Mouse (Mus musculus) liver, adult 2 months (tissue): Measurements from ENCODE around the gene Dapk2. TPM values are rescaled to one million over a fixed set of nuclear protein-coding genes. Genes with fewer than 3 reads are reported as not detected.

Experiments
- DNase-seq: peaks from one replicate; pipeline ENCODE4 v3.0.0-alpha.2; 2011; ENCODE audit warnings: low read depth, low spot score; ENCODE audit errors: extremely low read depth
- H3K27ac ChIP-seq: fragments of 200-500 bp; replicated peaks from 2 replicates; pipeline ENCODE4 v1.5.1; 2012; ENCODE audit warnings: low read depth, mild to moderate bottlenecking, control low read depth, inconsistent platforms, low read length; ENCODE audit not compliant: insufficient read depth
- H3K27me3 ChIP-seq: fragments of 200-500 bp; 2 replicates; pipeline ENCODE4 v1.6.1; 2012; ENCODE audit warnings: mild to moderate bottlenecking, moderate library complexity, low read length, inconsistent platforms; ENCODE audit not compliant: control insufficient read depth, insufficient read depth
- H3K36me3 ChIP-seq: fragments of 200-500 bp; 2 replicates; pipeline ENCODE4 v1.6.1; 2012; ENCODE audit warnings: low read length, inconsistent platforms; ENCODE audit not compliant: control insufficient read depth, insufficient read depth
- H3K4me1 ChIP-seq: fragments of 200-500 bp; 2 replicates; pipeline ENCODE4 v1.6.1; 2011; ENCODE audit warnings: low read length; ENCODE audit not compliant: control insufficient read depth, insufficient read depth
- H3K4me3 ChIP-seq: fragments of 200-500 bp; 2 replicates; pipeline ENCODE4 v1.5.1; 2011; ENCODE audit warnings: low read depth, mild to moderate bottlenecking, control low read depth, low read length, moderate library complexity; ENCODE audit not compliant: insufficient read depth
- H3K79me2 ChIP-seq: fragments of 200-500 bp; 2 replicates; pipeline ENCODE4 v1.6.1; 2012; ENCODE audit warnings: inconsistent platforms, mild to moderate bottlenecking, low read length, moderate library complexity; ENCODE audit not compliant: control insufficient read depth, insufficient read depth
- H3K9ac ChIP-seq: fragments of 200-500 bp; 2 replicates; pipeline ENCODE4 v1.6.1; 2012; ENCODE audit warnings: low read depth, mild to moderate bottlenecking, control low read depth, inconsistent platforms, low read length
- CTCF ChIP-seq: fragments of 200-500 bp; IDR thresholded peaks from 2 replicates; pipeline ENCODE4 v1.5.1; 2011; ENCODE audit warnings: low read depth, low read length, control low read depth
- POLR2A ChIP-seq: fragments of 200-500 bp; IDR thresholded peaks from 2 replicates; pipeline ENCODE4 v1.6.1; 2011; ENCODE audit warnings: low read length, control low read depth; ENCODE audit not compliant: insufficient read depth; ENCODE audit errors: extremely low read depth
- WGBS: fragments of 180-500 bp; shearing (Covaris S2); methylation state at CpG from one replicate; pipeline ENCODE4 v1.1.7; 2018; 5-methylcytosine and 5-hydroxymethylcytosine counted together
- polyA plus RNA-seq: library from polyadenylated mRNA; depleted of rRNA; stranded (reverse); fragments of >200 nt; gene quantifications from 2 replicates; pipeline ENCODE4 v1.2.3, GENCODE M21; 2012
- total RNA-seq: library from RNA; depleted of rRNA; stranded (reverse); fragments of >200 nt; gene quantifications from 2 replicates; pipeline ENCODE4 v1.2.3, GENCODE M21; 2014

Dapk2 gene
- total and polyA plus RNA-seq, 2 experiments = 6.2 to 9.6 TPM

DNA sequence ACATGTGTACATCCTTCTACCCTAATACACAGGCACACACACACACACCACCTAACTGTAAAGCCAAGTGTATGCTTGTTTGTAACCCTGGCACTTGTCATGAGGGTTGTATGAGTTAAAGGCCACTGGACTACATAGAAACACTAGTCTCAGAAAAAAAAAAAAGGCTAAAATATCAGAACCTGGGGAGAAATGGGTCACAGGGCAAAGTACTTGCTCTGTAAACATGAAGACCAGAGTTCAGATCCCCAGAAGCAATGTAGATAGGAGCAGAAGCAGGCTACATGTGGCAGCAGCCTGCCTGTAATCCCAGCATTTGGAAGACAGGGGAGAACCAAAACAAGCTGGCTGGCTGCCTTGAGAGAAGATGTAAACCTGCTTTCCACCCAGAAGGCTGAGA is 11.9 kb upstream of the Dapk2 start:
- Histone ChIP-seq H3K4me1 (peaks cover 8% of the 10 kb centered on the region; the same call in 1 of the 2 replicates), H3K27ac (peak overlapping the region; percentile 98), H3K27me3 (no peaks in the 10 kb centered on the region), H3K36me3 (no peaks in the 10 kb centered on the region), H3K9ac (no peak overlapping the region; the same call in 1 of the 2 replicates), H3K4me3 (no peak overlapping the region), H3K79me2 (no peaks in the 10 kb centered on the region)
- DNase-seq = peak; percentile 98
- TF ChIP-seq POLR2A (no peak), CTCF (peak; percentile 57)

DNA sequence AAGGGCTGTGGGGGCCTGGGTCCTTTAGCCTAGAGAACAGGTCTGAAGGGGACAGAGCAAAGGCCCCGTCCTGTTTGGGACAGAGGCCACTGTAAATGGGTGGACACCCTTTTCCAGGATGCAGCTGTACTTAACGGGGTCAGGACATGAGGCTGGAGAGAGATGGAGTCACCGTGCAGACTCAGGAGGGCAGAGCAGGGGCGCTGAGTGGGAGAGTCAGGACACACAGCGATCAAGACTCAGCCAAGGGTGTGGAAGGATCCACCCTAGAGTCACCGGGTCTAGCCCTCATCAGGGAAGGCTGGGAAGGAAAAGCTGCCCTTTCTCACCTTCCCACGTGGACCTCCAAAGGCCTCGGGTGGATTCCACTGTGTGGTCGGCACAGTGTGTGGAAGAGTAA is 6.0 kb upstream of the Dapk2 start:
- Histone ChIP-seq H3K36me3 (no peaks in the 10 kb centered on the region), H3K4me3 (no peak overlapping the region), H3K27me3 (no peaks in the 10 kb centered on the region), H3K27ac (no peak overlapping the region), H3K4me1 (peaks cover 14% of the 10 kb centered on the region), H3K79me2 (no peaks in the 10 kb centered on the region), H3K9ac (no peak overlapping the region)
- DNase-seq = no peak
- TF ChIP-seq POLR2A = no peak
- TF ChIP-seq CTCF = no peak
- 75% methylated on average over 9 of the region's 9 CpGs for WGBS

DNA sequence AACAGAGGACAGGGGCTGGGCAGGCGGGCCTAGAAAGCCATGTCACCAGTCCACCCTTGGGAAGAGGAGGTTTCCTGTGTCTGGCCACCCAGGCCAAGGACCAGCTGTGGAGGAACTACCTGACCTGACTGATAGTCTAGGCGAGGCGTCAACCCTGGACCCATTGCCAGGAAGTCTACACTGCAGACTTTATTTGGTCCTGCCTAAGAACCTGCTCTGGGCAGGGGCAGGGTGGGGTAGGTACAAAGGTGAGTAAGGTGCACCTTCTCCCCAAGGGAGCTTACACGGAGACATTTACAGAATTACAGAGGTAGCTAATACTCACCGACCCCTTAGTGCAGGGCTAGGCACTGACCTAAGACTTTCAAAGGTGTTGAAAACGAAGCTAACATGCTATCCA is 4.4 kb upstream of the Dapk2 start:
- no peak overlapping the region for H3K4me3 ChIP-seq
- peaks cover 21% of the 10 kb centered on the region for H3K4me1 ChIP-seq
- H3K79me2 ChIP-seq = no peaks in the 10 kb centered on the region
- H3K27ac ChIP-seq = no peak overlapping the region
- H3K9ac ChIP-seq = no peak overlapping the region
- TF ChIP-seq CTCF (no peak), POLR2A (no peak)
- H3K27me3 ChIP-seq = no peaks in the 10 kb centered on the region
- 88% methylated on average over 6 of the region's 6 CpGs for WGBS
- H3K36me3 ChIP-seq = no peaks in the 10 kb centered on the region
- no peak for DNase-seq

DNA sequence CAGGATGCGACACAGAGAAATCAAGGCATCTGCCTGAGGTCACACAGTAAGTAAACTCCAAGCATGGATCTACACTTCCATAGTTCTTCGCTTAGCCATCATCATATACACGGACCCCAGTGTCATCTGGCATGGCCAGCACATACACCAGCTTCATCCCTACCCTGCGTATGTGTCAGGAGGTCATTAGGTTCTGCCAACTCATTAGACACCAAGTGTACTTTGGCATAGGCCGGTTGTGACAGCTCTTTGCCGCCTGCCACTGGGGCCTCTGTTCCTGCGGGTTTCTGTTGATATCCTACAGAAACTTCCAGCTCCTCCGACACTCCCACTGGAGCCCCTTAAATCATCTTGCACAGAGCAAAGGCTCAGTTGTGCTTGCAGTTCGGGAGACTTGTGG is 4.0 kb upstream of the Dapk2 start:
- WGBS = 70% methylated on average over 9 of the region's 9 CpGs
- Histone ChIP-seq H3K27me3 (no peaks in the 10 kb centered on the region), H3K4me3 (no peak overlapping the region), H3K9ac (no peak overlapping the region), H3K36me3 (no peaks in the 10 kb centered on the region), H3K79me2 (peaks cover 4% of the 10 kb centered on the region; the same call in 1 of the 2 replicates), H3K4me1 (peaks cover 23% of the 10 kb centered on the region), H3K27ac (no peak overlapping the region)
- TF ChIP-seq POLR2A (no peak), CTCF (no peak)
- DNase-seq = peak; percentile 61

DNA sequence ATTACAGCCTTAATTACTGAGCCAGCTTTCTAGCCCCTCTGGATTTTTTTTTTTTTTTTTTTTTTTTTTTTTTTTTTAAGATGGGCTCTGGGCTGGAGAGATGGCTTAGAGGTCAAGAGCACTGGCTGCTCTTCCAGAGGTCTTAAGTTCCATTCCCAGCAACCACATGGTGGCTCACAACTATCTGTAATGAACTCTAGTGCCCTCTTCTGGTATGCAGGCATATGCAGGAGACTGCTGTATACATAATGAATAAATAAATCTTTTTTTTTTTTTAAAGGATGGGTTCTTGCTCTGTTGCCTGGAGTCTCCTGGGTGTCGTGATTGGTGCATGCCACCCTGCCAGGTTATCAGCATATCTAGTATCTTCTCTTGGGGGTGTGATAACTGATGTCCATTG is 2.5 kb upstream of the Dapk2 start:
- Histone ChIP-seq H3K4me1 (peaks cover 23% of the 10 kb centered on the region), H3K27me3 (no peaks in the 10 kb centered on the region), H3K27ac (0 out of 2 replicates have a peak overlapping the region, but pooled peaks have one; percentile 3), H3K4me3 (no peak overlapping the region), H3K9ac (no peak overlapping the region), H3K79me2 (peaks cover 16% of the 10 kb centered on the region; the same call in 1 of the 2 replicates), H3K36me3 (no peaks in the 10 kb centered on the region)
- TF ChIP-seq CTCF = no peak
- TF ChIP-seq POLR2A = no peak
- 92% methylated on average over 1 of the region's 1 CpGs for WGBS
- DNase-seq = no peak

DNA sequence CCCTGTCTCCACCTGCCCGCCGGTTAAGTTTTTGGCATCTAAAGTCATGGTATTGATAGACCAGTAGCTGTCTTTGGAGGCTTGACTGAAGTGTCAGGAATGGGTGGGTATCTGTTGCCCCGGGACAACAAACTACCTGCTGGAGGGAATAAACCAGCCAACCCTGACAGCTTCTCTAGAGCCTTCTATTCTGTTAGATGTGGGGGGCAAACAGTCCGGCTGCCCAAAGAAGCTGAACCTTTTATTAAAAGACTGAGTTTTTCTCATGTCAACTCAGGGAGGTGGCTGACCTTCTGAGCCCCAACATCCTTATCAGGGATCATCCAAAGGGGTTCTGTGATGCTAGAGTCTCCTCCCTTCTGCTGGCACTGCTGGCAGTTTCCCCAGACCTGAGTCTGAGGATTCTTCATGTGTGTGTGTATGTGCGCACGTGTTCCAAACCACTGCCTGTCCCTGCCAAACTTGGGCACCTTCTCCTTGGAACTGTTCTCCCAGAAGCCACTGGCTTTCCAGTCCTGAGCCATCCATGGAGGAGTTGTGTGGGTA is 935 bp downstream of the Dapk2 start:
- Histone ChIP-seq H3K4me3 (peak overlapping the region; percentile 72), H3K27me3 (no peaks in the 10 kb centered on the region), H3K9ac (peak overlapping the region; percentile 87), H3K4me1 (peaks cover 33% of the 10 kb centered on the region), H3K79me2 (peaks cover 33% of the 10 kb centered on the region; the same call in 1 of the 2 replicates), H3K27ac (0 out of 2 replicates have a peak overlapping the region, but pooled peaks have one; percentile 50), H3K36me3 (no peaks in the 10 kb centered on the region)
- no peak for DNase-seq
- no peak for TF ChIP-seq POLR2A
- no peak for TF ChIP-seq CTCF
- 53% methylated on average over 6 of the region's 6 CpGs for WGBS
